Mouse (Mus musculus) subcutaneous adipose tissue, adult 2 months (tissue): Measurements from ENCODE around the gene Slc26a6. TPM values are rescaled to one million over a fixed set of nuclear protein-coding genes. Genes with fewer than 3 reads are reported as not detected.

Experiments
- polyA plus RNA-seq: library from polyadenylated mRNA; depleted of rRNA; stranded (reverse); fragments of >200 nt; gene quantifications from 2 replicates; pipeline ENCODE4 v1.2.3, GENCODE M21; 2012; ENCODE audit warnings: low replicate concordance; rRNA removed

Gene Slc26a6
- 26.4 and 31.9 TPM in 2 replicates for polyA plus RNA-seq

GRCm38 (mm10) chr9:108852976-108853375, at the start of gene Slc26a6:
Gene Slc26a6 (plus strand): TSS chr9:108853283.

GRCm38 (mm10) chr9:108808163-108808665, 44.9 kb upstream of the Slc26a6 start, which contains the start of gene Nckipsd:
Gene Nckipsd (plus strand): TSS chr9:108808368.

GRCm38 (mm10) chr9:108825820-108826699, 27.0 kb upstream of the Slc26a6 start, which contains the start of gene Celsr3:
Gene Celsr3 (plus strand): TSS chr9:108826320.

GRCm38 (mm10) chr9:108914491-108914890, 61.4 kb downstream of the Slc26a6 start, which contains the start of gene Tmem89:
Gene Tmem89 (plus strand): TSS chr9:108914619.

GRCm38 (mm10) chr9:108936418-108937364, 83.6 kb downstream of the Slc26a6 start, which contains the start of gene Uqcrc1:
Gene Uqcrc1 (plus strand): TSS chr9:108936633.

GRCm38 (mm10) chr9:108953081-108953636, 100.1 kb downstream of the Slc26a6 start, which contains the start of gene Col7a1:
Gene Col7a1 (plus strand): TSS chr9:108953586.

Other genes starting within 250 kb of the Slc26a6 start
- 35.0 and 41.4 TPM in 2 replicates for gene Arih2, start 203.9 kb upstream of the Slc26a6 start, polyA plus RNA-seq
- 36.9 and 73.5 TPM in 2 replicates for gene Slc25a20, start 191.2 kb upstream of the Slc26a6 start, polyA plus RNA-seq
- 15.6 and 32.7 TPM in 2 replicates for gene Prkar2a, start 164.0 kb upstream of the Slc26a6 start, polyA plus RNA-seq
- 53.3 and 84.8 TPM in 2 replicates for gene Ip6k2, start 69.5 kb upstream of the Slc26a6 start, polyA plus RNA-seq
- 25.4 and 31.7 TPM in 2 replicates for gene Nckipsd, start 44.9 kb upstream of the Slc26a6 start, polyA plus RNA-seq
- 1.4 and 1.5 TPM in 2 replicates for gene Celsr3, start 27.0 kb upstream of the Slc26a6 start, polyA plus RNA-seq
- gene Tmem89, start 61.3 kb downstream of the Slc26a6 start, polyA plus RNA-seq: 0.13 and 0.49 TPM in 2 replicates
- 604 and 794 TPM in 2 replicates for gene Uqcrc1, start 83.3 kb downstream of the Slc26a6 start, polyA plus RNA-seq
- 1.3 and 60.7 TPM in 2 replicates for gene Col7a1, start 100.3 kb downstream of the Slc26a6 start, polyA plus RNA-seq
- gene Ucn2, start 132.7 kb downstream of the Slc26a6 start, polyA plus RNA-seq: 0.13 and 5.4 TPM in 2 replicates
- 27.1 and 36.5 TPM in 2 replicates for gene Pfkfb4, start 138.5 kb downstream of the Slc26a6 start, polyA plus RNA-seq
- 391 TPM in 2 replicates for gene Shisa5, start 185.3 kb downstream of the Slc26a6 start, polyA plus RNA-seq
- 72.5 and 97.1 TPM in 2 replicates for gene Trex1, start 206.5 kb downstream of the Slc26a6 start, polyA plus RNA-seq
- gene Atrip, start 220.8 kb downstream of the Slc26a6 start, polyA plus RNA-seq: 21.4 and 33.6 TPM in 2 replicates
- 6.7 and 7.9 TPM in 2 replicates for gene Ccdc51, start 229.2 kb downstream of the Slc26a6 start, polyA plus RNA-seq
- 30.9 and 35.7 TPM in 2 replicates for gene Tma7, start 229.3 kb downstream of the Slc26a6 start, polyA plus RNA-seq
- gene Plxnb1, start 242.1 kb downstream of the Slc26a6 start, polyA plus RNA-seq: 5.2 and 25.0 TPM in 2 replicates